Mouse (Mus musculus): ENCODE results near the gene Dok4.
A peak's percentile ranks its signal among the peaks of the same experiment; 100 is the strongest.

Dok4 gene

GRCm38 (mm10) chr8:94876197-94876730 lies at the start of gene Dok4:
Dok4 (minus strand) TSS chr8:94876330.
- no peak for DNase-seq (ENCODE audit: low read depth, low spot score)

- no peak for DNase-seq (ENCODE audit: low read depth, low spot score)
Measured at GRCm38 (mm10) chr8:94923405-94923804, 47.3 kb upstream of the Dok4 start, which contains the start of gene Adgrg5. Adgrg5 (plus strand) TSS chr8:94923694.

- DNase-seq (ENCODE audit: low read depth, low spot score): no peak
Measured at GRCm38 (mm10) chr8:94922602-94923001, 46.5 kb upstream of the Dok4 start.

- no peak for DNase-seq (ENCODE audit: low read depth, low spot score)
Measured at GRCm38 (mm10) chr8:94922176-94922575, 46.0 kb upstream of the Dok4 start.

GRCm38 (mm10) chr8:94919256-94919655 lies 43.1 kb upstream of the Dok4 start:
- no peak for DNase-seq (ENCODE audit: low read depth, low spot score)

GRCm38 (mm10) chr8:94917851-94918495 lies 41.8 kb upstream of the Dok4 start, which contains the start of gene Ccdc102a:
Ccdc102a (minus strand) TSS chr8:94918098.
- DNase-seq (ENCODE audit: low read depth, low spot score): no peak

- peak; percentile 96 for DNase-seq (ENCODE audit: low read depth, low spot score)
Measured at GRCm38 (mm10) chr8:94917352-94917751, 41.2 kb upstream of the Dok4 start.

GRCm38 (mm10) chr8:94916960-94917324 lies 40.8 kb upstream of the Dok4 start:
- no peak for DNase-seq (ENCODE audit: low read depth, low spot score)

GRCm38 (mm10) chr8:94916311-94916959 lies 40.3 kb upstream of the Dok4 start:
- no peak for DNase-seq (ENCODE audit: low read depth, low spot score)

GRCm38 (mm10) chr8:94914701-94915101 lies 38.6 kb upstream of the Dok4 start:
- no peak for DNase-seq (ENCODE audit: low read depth, low spot score)

GRCm38 (mm10) chr8:94914256-94914655 lies 38.1 kb upstream of the Dok4 start:
- no peak for DNase-seq (ENCODE audit: low read depth, low spot score)

- peak; percentile 81 for DNase-seq (ENCODE audit: low read depth, low spot score)
Measured at GRCm38 (mm10) chr8:94913061-94913660, 37.0 kb upstream of the Dok4 start.

GRCm38 (mm10) chr8:94908847-94909246 lies 32.7 kb upstream of the Dok4 start:
- DNase-seq (ENCODE audit: low read depth, low spot score): peak; percentile 59

GRCm38 (mm10) chr8:94907591-94908300 lies 31.6 kb upstream of the Dok4 start:
- DNase-seq (ENCODE audit: low read depth, low spot score): no peak

GRCm38 (mm10) chr8:94904450-94905175 lies 28.5 kb upstream of the Dok4 start:
- DNase-seq (ENCODE audit: low read depth, low spot score): no peak

GRCm38 (mm10) chr8:94903709-94904108 lies 27.6 kb upstream of the Dok4 start:
- DNase-seq (ENCODE audit: low read depth, low spot score): no peak

GRCm38 (mm10) chr8:94901031-94901430 lies 24.9 kb upstream of the Dok4 start:
- no peak for DNase-seq (ENCODE audit: low read depth, low spot score)

- no peak for DNase-seq (ENCODE audit: low read depth, low spot score)
Measured at GRCm38 (mm10) chr8:94900617-94901016, 24.5 kb upstream of the Dok4 start.

- DNase-seq (ENCODE audit: low read depth, low spot score): peak; percentile 80
Measured at GRCm38 (mm10) chr8:94899262-94899661, 23.1 kb upstream of the Dok4 start.

- no peak for DNase-seq (ENCODE audit: low read depth, low spot score)
Measured at GRCm38 (mm10) chr8:94892917-94893316, 16.8 kb upstream of the Dok4 start.

GRCm38 (mm10) chr8:94888383-94889036 lies 12.4 kb upstream of the Dok4 start:
- DNase-seq (ENCODE audit: low read depth, low spot score): no peak
